Mouse (Mus musculus) liver, embryonic 14.5 days (tissue): ENCODE measurements at regions not wholly inside any gene's neighbourhood (a gene's known extent, or its start where the extent isn't known, plus 50 kb on each side); places are given as distances from the start of the nearest gene placed in this dataset.

Experiments used
- ATAC-seq: fragments of 200-750 bp; cut with Nextera tagmentation; 2 replicates; pipeline ENCODE4 v1.8.0; 2017; ENCODE audit warnings: moderate number of reproducible peaks, mild to moderate bottlenecking, moderate library complexity; ENCODE audit not compliant: insufficient read depth
- DNase-seq, 3 experiments: peaks; one replicate each; pipeline ENCODE4 v3.0.0-alpha.2; 2012 to 2013; ENCODE audit warnings: low read depth in 3 of 3, low spot score in 3 of 3
- H3K27ac ChIP-seq: fragments of 300-500 bp; sonication (generic); 2 replicates; pipeline ENCODE4 v1.5.1; 2014; ENCODE audit warnings: moderate library complexity, mild to moderate bottlenecking, control low read depth, inconsistent platforms
- H3K27me3 ChIP-seq: fragments of 300-500 bp; sonication (generic); 2 replicates; pipeline ENCODE4 v1.6.1; 2014; ENCODE audit warnings: mild to moderate bottlenecking, low read length, moderate library complexity; ENCODE audit not compliant: control insufficient read depth, insufficient read depth
- H3K36me3 ChIP-seq: fragments of 300-500 bp; sonication (generic); replicated peaks from 2 replicates; pipeline ENCODE4 v1.6.1; 2014; ENCODE audit warnings: low read depth; ENCODE audit not compliant: control insufficient read depth, insufficient read depth
- H3K4me1 ChIP-seq, 2 experiments: fragments of 200-500 bp in 1 of 2; fragments of 300-500 bp in 1 of 2; sonication (generic) in 1 of 2; replicated peaks; 2 replicates each; pipeline ENCODE4 v1.6.1; 2012 to 2014; ENCODE audit warnings: antibody characterized with exemption in 1 of 2, inconsistent platforms in 1 of 2, low read length in 1 of 2; ENCODE audit not compliant: control insufficient read depth in 2 of 2, insufficient read depth in 2 of 2
- H3K4me2 ChIP-seq: fragments of 300-500 bp; sonication (generic); 2 replicates; pipeline ENCODE4 v1.6.1; 2014; ENCODE audit warnings: low read depth, mild to moderate bottlenecking, control low read depth, moderate library complexity
- H3K4me3 ChIP-seq, 2 experiments: fragments of 200-500 bp in 1 of 2; fragments of 300-500 bp in 1 of 2; sonication (generic) in 1 of 2; 2 replicates each; pipeline ENCODE4 v1.5.1; 2012 to 2014; ENCODE audit warnings: low read depth in 2 of 2, low read length in 2 of 2, mild to moderate bottlenecking in 2 of 2, control low read depth in 1 of 2, inconsistent platforms in 1 of 2, moderate library complexity in 1 of 2; ENCODE audit not compliant: insufficient read depth in 1 of 2
- H3K9ac ChIP-seq: fragments of 300-500 bp; sonication (generic); replicated peaks from 2 replicates; pipeline ENCODE4 v1.6.1; 2014; ENCODE audit warnings: mild to moderate bottlenecking, control low read depth, moderate library complexity
- H3K9me3 ChIP-seq: fragments of 300-500 bp; sonication (generic); 2 replicates; pipeline ENCODE4 v1.6.1; 2016; ENCODE audit warnings: low read length, mixed read lengths; ENCODE audit not compliant: control insufficient read depth
- CTCF ChIP-seq: IDR thresholded peaks from 2 replicates; pipeline ENCODE4 v1.5.1; 2016; ENCODE audit warnings: antibody characterized with exemption, low read depth, control low read depth
- EP300 ChIP-seq: IDR thresholded peaks from 2 replicates; pipeline ENCODE4 v1.6.1; 2016; ENCODE audit warnings: antibody characterized with exemption, low read depth
- WGBS: fragments of 180-500 bp; shearing (Covaris S2); extraction: QIAGEN DNeasy Blood & Tissue Kit; methylation state at CpG from one replicate; pipeline ENCODE4 v1.1.7; 2014; ENCODE audit not compliant: insufficient replicate concordance; 5-methylcytosine and 5-hydroxymethylcytosine counted together

- Histone ChIP-seq H3K36me3 (no peaks in the 10 kb centered on the region), H3K9me3 (no peaks in the 10 kb centered on the region), H3K9ac (no peak overlapping the region), H3K4me1 (no peaks in the 10 kb centered on the region), H3K4me2 (no peak overlapping the region), H3K27me3 (no peaks in the 10 kb centered on the region), H3K27ac (no peak overlapping the region), H3K4me3 (no peak overlapping the region)
- ATAC-seq, result no peak
- DNase-seq, result no peak
- TF ChIP-seq EP300 (no peak), CTCF (no peak)
- WGBS, result 23% methylated on average over 3 of the region's 3 CpGs
Observed at GRCm38 (mm10) chr6:95921737-95922136, 191.2 kb upstream of the Fam19a1 start.

GRCm38 (mm10) chr6:95934561-95934960 is 178.4 kb upstream of the Fam19a1 start:
- DNase-seq (peak in 1 of 3 experiments; percentile 11), ATAC-seq (no peak)
- WGBS, result 33% methylated on average over 1 of the region's 1 CpGs
- no peaks in the 10 kb centered on the region for H3K36me3 ChIP-seq
- H3K9ac ChIP-seq, result no peak overlapping the region
- no peak overlapping the region for H3K4me3 ChIP-seq
- H3K4me1 ChIP-seq, result peaks cover 0 to 3% of the 10 kb centered on the region in 2 experiments; a peak in 1 of 4 replicates
- no peak for TF ChIP-seq CTCF
- no peak for TF ChIP-seq EP300
- no peak overlapping the region for H3K27ac ChIP-seq
- no peak overlapping the region for H3K4me2 ChIP-seq
- no peaks in the 10 kb centered on the region for H3K9me3 ChIP-seq
- no peaks in the 10 kb centered on the region for H3K27me3 ChIP-seq

- no peaks in the 10 kb centered on the region for H3K36me3 ChIP-seq
- ATAC-seq, result no peak
- H3K27me3 ChIP-seq, result no peaks in the 10 kb centered on the region
- WGBS, result 31% methylated on average over 2 of the region's 2 CpGs
- H3K27ac ChIP-seq, result no peak overlapping the region
- no peak overlapping the region for H3K4me2 ChIP-seq
- H3K9me3 ChIP-seq, result no peaks in the 10 kb centered on the region
- peaks cover 0 to 3% of the 10 kb centered on the region in 2 experiments; a peak in 1 of 4 replicates for H3K4me1 ChIP-seq
- DNase-seq, result peak in 1 of 3 experiments; percentile 6
- H3K9ac ChIP-seq, result no peak overlapping the region
- H3K4me3 ChIP-seq, result no peak overlapping the region
- TF ChIP-seq CTCF (no peak), EP300 (no peak)
Observed at GRCm38 (mm10) chr6:95936504-95936903, 176.4 kb upstream of the Fam19a1 start.

- no peak for ATAC-seq
- Histone ChIP-seq H3K9ac (no peak overlapping the region), H3K4me2 (no peak overlapping the region), H3K27me3 (no peaks in the 10 kb centered on the region), H3K27ac (no peak overlapping the region), H3K4me3 (no peak overlapping the region), H3K9me3 (no peaks in the 10 kb centered on the region), H3K36me3 (no peaks in the 10 kb centered on the region), H3K4me1 (peaks cover 0 to 3% of the 10 kb centered on the region in 2 experiments; a peak in 1 of 4 replicates)
- DNase-seq, result no peak
- TF ChIP-seq EP300 (no peak), CTCF (no peak)
- 60% methylated on average over 4 of the region's 4 CpGs for WGBS
Observed at GRCm38 (mm10) chr6:95939052-95939451, 173.9 kb upstream of the Fam19a1 start.

GRCm38 (mm10) chr6:95960745-95961144 is 152.2 kb upstream of the Fam19a1 start:
- DNase-seq (no peak), ATAC-seq (no peak)
- Histone ChIP-seq H3K4me3 (no peak overlapping the region), H3K4me1 (no peaks in the 10 kb centered on the region), H3K36me3 (no peaks in the 10 kb centered on the region), H3K9me3 (no peaks in the 10 kb centered on the region), H3K9ac (no peak overlapping the region), H3K27me3 (no peaks in the 10 kb centered on the region), H3K4me2 (no peak overlapping the region), H3K27ac (no peak overlapping the region)
- 66% methylated on average over 1 of the region's 1 CpGs for WGBS
- TF ChIP-seq CTCF, result no peak
- TF ChIP-seq EP300, result no peak
